Mouse (Mus musculus) natural killer cell, adult 2 months (primary cell): ENCODE data around the gene Igf2bp2.
A peak's percentile ranks its signal among the peaks of the same experiment; 100 is the strongest.

Experiments used
- DNase-seq, 2 experiments: peaks; one replicate each; pipeline ENCODE4 v3.0.0; 2022; ENCODE audit warnings: low spot score in 2 of 2

The Igf2bp2 gene

GRCm38 (mm10) chr16:22149076-22149475 is 14.0 kb downstream of the Igf2bp2 start:
- no peak for DNase-seq

- no peak for DNase-seq
Measured at GRCm38 (mm10) chr16:22147131-22147530, 16.0 kb downstream of the Igf2bp2 start.

GRCm38 (mm10) chr16:22146071-22146470 is 17.0 kb downstream of the Igf2bp2 start:
- DNase-seq: no peak

- DNase-seq: no peak
Measured at GRCm38 (mm10) chr16:22144490-22144889, 18.6 kb downstream of the Igf2bp2 start.

GRCm38 (mm10) chr16:22140861-22141260 is 22.2 kb downstream of the Igf2bp2 start:
- DNase-seq: no peak

- no peak for DNase-seq
Measured at GRCm38 (mm10) chr16:22139821-22140220, 23.3 kb downstream of the Igf2bp2 start.

GRCm38 (mm10) chr16:22136198-22136597 is 26.9 kb downstream of the Igf2bp2 start:
- DNase-seq: no peak

- DNase-seq: no peak
Measured at GRCm38 (mm10) chr16:22131321-22131720, 31.8 kb downstream of the Igf2bp2 start.

- DNase-seq: no peak
Measured at GRCm38 (mm10) chr16:22129511-22129910, 33.6 kb downstream of the Igf2bp2 start.

GRCm38 (mm10) chr16:22128595-22128994 is 34.5 kb downstream of the Igf2bp2 start:
- DNase-seq: no peak

GRCm38 (mm10) chr16:22127806-22128205 is 35.3 kb downstream of the Igf2bp2 start:
- no peak for DNase-seq

- no peak for DNase-seq
Measured at GRCm38 (mm10) chr16:22126936-22127335, 36.2 kb downstream of the Igf2bp2 start.

GRCm38 (mm10) chr16:22124325-22124918 is 38.7 kb downstream of the Igf2bp2 start:
- no peak for DNase-seq

GRCm38 (mm10) chr16:22123658-22124057 is 39.4 kb downstream of the Igf2bp2 start:
- peak; percentile 23 to 57 for DNase-seq

- no peak for DNase-seq
Measured at GRCm38 (mm10) chr16:22121109-22121508, 42.0 kb downstream of the Igf2bp2 start.

- DNase-seq: peak; percentile 31 to 46
Measured at GRCm38 (mm10) chr16:22119524-22119923, 43.6 kb downstream of the Igf2bp2 start.

- peak in 1 of 2 experiments; percentile 43 for DNase-seq
Measured at GRCm38 (mm10) chr16:22118716-22119501, 44.2 kb downstream of the Igf2bp2 start.

- DNase-seq: no peak
Measured at GRCm38 (mm10) chr16:22118151-22118550, 44.9 kb downstream of the Igf2bp2 start.

GRCm38 (mm10) chr16:22116748-22117147 is 46.4 kb downstream of the Igf2bp2 start:
- DNase-seq: no peak

- DNase-seq: no peak
Measured at GRCm38 (mm10) chr16:22116058-22116457, 47.0 kb downstream of the Igf2bp2 start.

- DNase-seq: no peak
Measured at GRCm38 (mm10) chr16:22110036-22110435, 53.1 kb downstream of the Igf2bp2 start.

- no peak for DNase-seq
Measured at GRCm38 (mm10) chr16:22109159-22109558, 53.9 kb downstream of the Igf2bp2 start.

- peak in 1 of 2 experiments; percentile 16 for DNase-seq
Measured at GRCm38 (mm10) chr16:22107897-22108516, 55.1 kb downstream of the Igf2bp2 start.
